Mouse (Mus musculus) macrophage (primary cell): ENCODE data around the gene Peak1. TPM values are rescaled to one million over a fixed set of nuclear protein-coding genes. Genes with fewer than 3 reads are reported as not detected.

Experiments used
- H3K27ac ChIP-seq: fragments of 350-480 bp; formaldehyde crosslinking; 2 replicates; pipeline ENCODE4 v1.9.0; 2021
- H3K36me3 ChIP-seq: fragments of 350-480 bp; formaldehyde crosslinking; 2 replicates; pipeline ENCODE4 v1.9.0; 2021; ENCODE audit errors: inconsistent target
- H3K4me3 ChIP-seq: fragments of 350-480 bp; formaldehyde crosslinking; 2 replicates; pipeline ENCODE4 v1.9.0; 2021; ENCODE audit errors: inconsistent target
- H3K79me2 ChIP-seq: fragments of 350-480 bp; formaldehyde crosslinking; 2 replicates; pipeline ENCODE4 v1.9.0; 2021; ENCODE audit errors: inconsistent target
- WGBS: methylation state at CpG from one replicate; pipeline ENCODE4 v1.1.7; 2026; ENCODE audit warnings: inconsistent platforms; ENCODE audit not compliant: missing documents; 5-methylcytosine and 5-hydroxymethylcytosine counted together
- polyA plus RNA-seq: library from polyadenylated mRNA; stranded (reverse); fragments of 250-400 nt; gene quantifications from 3 replicates; pipeline ENCODE4 v1.2.4, GENCODE M21; 2018; ENCODE audit warnings: inconsistent platforms

Gene Peak1
- polyA plus RNA-seq, 1 experiment from 2014 or later: 32.4 TPM

- H3K27ac ChIP-seq: no peak overlapping the region
- peaks cover 54% of the 10 kb centered on the region; the same call in 1 of the 2 replicates for H3K79me2 ChIP-seq
- H3K36me3 ChIP-seq: no peaks in the 10 kb centered on the region
- WGBS: 90% methylated on average over 2 of the region's 2 CpGs
- H3K4me3 ChIP-seq: no peak overlapping the region
Measured at GRCm38 (mm10) chr9:56159456-56159855, 258.4 kb downstream of the Peak1 start.

GRCm38 (mm10) chr9:56158077-56158476 lies 259.8 kb downstream of the Peak1 start:
- H3K36me3 ChIP-seq: no peaks in the 10 kb centered on the region
- peaks cover 65% of the 10 kb centered on the region; the same call in 1 of the 2 replicates for H3K79me2 ChIP-seq
- H3K4me3 ChIP-seq: no peak overlapping the region
- no peak overlapping the region for H3K27ac ChIP-seq
- WGBS: 79% methylated on average over 2 of the region's 2 CpGs

GRCm38 (mm10) chr9:56154572-56154971 lies 263.3 kb downstream of the Peak1 start:
- Histone ChIP-seq H3K4me3 (no peak overlapping the region), H3K27ac (no peak overlapping the region)
- 93% methylated on average over 5 of the region's 5 CpGs for WGBS

GRCm38 (mm10) chr9:56152482-56153007 lies 265.3 kb downstream of the Peak1 start:
- Histone ChIP-seq H3K4me3 (no peak overlapping the region), H3K36me3 (no peaks in the 10 kb centered on the region), H3K79me2 (peaks cover 56% of the 10 kb centered on the region; the same call in 1 of the 2 replicates), H3K27ac (peak overlapping the region; percentile 82)
- WGBS: 66% methylated on average over 3 of the region's 4 CpGs

More at GRCm38 (mm10) chr9:56154572-56154971, 263.3 kb downstream of the Peak1 start:
- Histone ChIP-seq H3K36me3 (no peaks in the 10 kb centered on the region), H3K79me2 (peaks cover 68% of the 10 kb centered on the region; the same call in 1 of the 2 replicates)

GRCm38 (mm10) chr9:56151745-56152481 lies 266.0 kb downstream of the Peak1 start:
- Histone ChIP-seq H3K79me2 (peaks cover 51% of the 10 kb centered on the region; the same call in 1 of the 2 replicates), H3K4me3 (no peak overlapping the region), H3K36me3 (no peaks in the 10 kb centered on the region), H3K27ac (peak overlapping the region; percentile 82)
- WGBS: 52% methylated on average over 6 of the region's 7 CpGs

Other genes starting within 250 kb of the Peak1 start
- 22.8 to 29.6 TPM (median 26.5 TPM) in 3 replicates for gene Hmg20a, start 542 bp upstream of the Peak1 start, polyA plus RNA-seq